Mouse (Mus musculus): ENCODE results near the gene Tm9sf1.

DNA sequence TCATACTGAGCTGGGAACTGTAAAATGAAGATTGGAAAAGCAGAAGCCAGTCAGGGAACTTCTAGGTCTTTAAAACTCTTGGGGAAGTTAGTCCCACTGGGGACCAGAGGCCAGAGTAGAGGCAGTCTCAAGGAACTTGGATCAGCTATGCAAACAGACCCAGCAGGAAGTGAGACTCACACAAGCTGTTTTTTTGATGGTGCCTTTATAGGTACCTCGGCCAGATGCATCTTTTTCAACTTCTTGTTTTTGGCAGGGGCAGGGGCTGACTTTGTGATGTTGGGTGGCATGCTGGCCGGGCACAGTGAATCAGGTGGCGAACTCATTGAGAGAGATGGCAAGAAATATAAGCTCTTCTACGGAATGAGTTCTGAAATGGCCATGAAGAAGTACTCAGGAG, 34.0 kb upstream of the Tm9sf1 start:
- no peak for TF ChIP-seq POLR2A (IDR thresholded peaks at IDR 0.05; ENCODE audit: insufficient read depth, low read length)
- no peak for TF ChIP-seq CTCF (IDR thresholded peaks at IDR 0.05; ENCODE audit: low read depth, low read length)
